Mouse (Mus musculus): ENCODE measurements around the gene Fbxw2.

DNA sequence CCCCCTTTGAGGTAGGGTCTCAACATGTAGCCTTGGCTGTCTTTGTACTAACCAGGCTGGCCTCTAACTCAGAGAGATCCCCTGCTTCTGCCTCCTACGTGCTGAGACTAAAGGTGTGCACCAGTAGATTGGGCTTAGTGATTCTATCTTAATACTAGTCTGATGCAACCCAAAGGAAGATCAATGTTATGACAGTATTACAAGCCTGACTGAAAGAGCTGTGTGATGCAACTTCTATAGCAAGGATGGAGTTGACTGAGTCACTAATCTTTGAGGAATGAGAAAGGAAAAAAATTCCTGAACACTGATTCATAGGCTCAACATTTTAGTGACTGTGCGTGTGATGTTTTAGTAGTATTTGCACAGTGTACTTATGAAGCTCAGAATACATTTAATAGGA is 56.1 kb downstream of the Fbxw2 start:
- TF ChIP-seq GATA1 (IDR thresholded peaks at IDR 0.05; ENCODE audit: borderline replicate concordance, low read length) (no peak), FLI1 (IDR thresholded peaks at IDR 0.05; ENCODE audit: low read length) (no peak)
